Mouse (Mus musculus): ENCODE results near the gene Gng5.

The Gng5 gene

GRCm38 (mm10) chr3:146499431-146500002 is at the start of gene Gng5, which contains the start of gene Spata1:
Gene Gng5, plus strand, starts transcription at chr3:146499807.
Gene Spata1, minus strand, starts transcription at chr3:146499753.
- peak; percentile 68 for DNase-seq (ENCODE audit: low read depth, low spot score)

GRCm38 (mm10) chr3:146450371-146450841 is 49.2 kb upstream of the Gng5 start:
- peak; percentile 54 for DNase-seq (ENCODE audit: low read depth, low spot score)

GRCm38 (mm10) chr3:146451375-146451774 is 48.2 kb upstream of the Gng5 start:
- DNase-seq (ENCODE audit: low read depth, low spot score), result no peak

DNA sequence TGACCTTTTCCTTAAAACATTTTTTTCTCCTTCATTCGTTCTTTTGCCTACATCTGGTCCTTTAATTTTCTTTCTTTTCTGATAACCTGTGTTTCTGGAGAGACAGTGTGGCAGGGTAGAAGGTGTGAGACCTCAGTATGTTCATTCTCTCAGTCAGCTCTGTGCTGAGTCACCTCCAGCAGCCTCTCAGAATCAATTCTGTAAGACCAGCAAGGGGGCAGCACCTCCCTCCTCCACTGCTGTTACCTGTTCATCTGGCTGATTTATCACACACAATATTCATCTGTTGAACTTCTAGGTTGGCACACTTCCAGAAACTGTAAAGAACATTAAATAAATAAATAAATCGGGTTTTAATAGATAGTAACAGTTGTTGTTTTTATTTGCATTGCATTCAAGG is 36.7 kb upstream of the Gng5 start:
- DNase-seq (ENCODE audit: low read depth, low spot score), result no peak

- DNase-seq (ENCODE audit: low read depth, low spot score), result no peak
These were observed 30.4 kb upstream of the Gng5 start for GRCm38 (mm10) chr3:146469226-146469625.

DNA sequence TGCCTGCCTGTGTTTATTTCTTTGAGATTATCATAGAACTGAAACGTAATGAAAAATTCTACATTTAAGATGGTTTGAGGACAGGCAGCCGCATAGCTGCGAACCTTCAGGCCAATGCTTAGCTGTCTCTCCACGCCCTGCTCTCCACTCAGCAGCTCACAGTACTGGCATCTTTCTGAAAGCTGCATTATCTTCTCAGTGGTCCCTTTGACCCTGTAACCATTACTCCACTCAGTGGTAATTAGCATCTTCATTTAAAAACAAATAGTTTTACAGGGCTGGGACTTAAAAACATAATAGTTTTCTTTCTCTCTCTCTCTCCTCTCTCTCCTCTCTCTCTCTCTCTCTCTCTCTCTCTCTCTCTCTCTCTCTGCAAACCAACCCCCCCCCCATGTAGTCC is 26.9 kb upstream of the Gng5 start:
- DNase-seq (ENCODE audit: low read depth, low spot score), result no peak

- no peak for DNase-seq (ENCODE audit: low read depth, low spot score)
These were observed 25.9 kb upstream of the Gng5 start for GRCm38 (mm10) chr3:146473741-146474140.

- no peak for DNase-seq (ENCODE audit: low read depth, low spot score)
These were observed 25.2 kb upstream of the Gng5 start for GRCm38 (mm10) chr3:146474428-146474827.

GRCm38 (mm10) chr3:146482044-146482443 is 17.6 kb upstream of the Gng5 start:
- DNase-seq (ENCODE audit: low read depth, low spot score), result no peak

GRCm38 (mm10) chr3:146486464-146486863 is 13.1 kb upstream of the Gng5 start:
- no peak for DNase-seq (ENCODE audit: low read depth, low spot score)

DNA sequence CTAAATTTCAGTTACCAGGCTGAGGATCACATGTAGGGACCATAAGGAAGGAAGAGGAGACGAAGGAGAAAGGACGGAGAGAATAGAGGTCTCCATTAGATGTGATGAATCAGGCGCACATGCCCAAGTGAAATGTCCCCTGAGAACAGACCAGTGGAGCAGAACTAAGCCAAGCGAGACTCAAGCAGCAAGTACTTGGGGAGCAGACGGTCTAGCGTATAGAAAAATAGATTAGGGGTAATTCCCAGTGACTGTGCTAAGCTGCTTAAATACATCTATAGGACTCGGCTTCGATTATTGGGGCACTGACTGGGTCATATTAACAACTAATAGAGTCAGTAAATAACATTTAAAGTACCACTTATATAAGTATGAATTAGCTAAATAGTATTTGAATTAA is 4.7 kb upstream of the Gng5 start:
- DNase-seq (ENCODE audit: low read depth, low spot score), result peak; percentile 69

GRCm38 (mm10) chr3:146498989-146499388 is 618 bp upstream of the Gng5 start:
- no peak for DNase-seq (ENCODE audit: low read depth, low spot score)

- no peak for DNase-seq (ENCODE audit: low read depth, low spot score)
These were observed 599 bp downstream of the Gng5 start for GRCm38 (mm10) chr3:146500003-146500809.

- no peak for DNase-seq (ENCODE audit: low read depth, low spot score)
These were observed 1.2 kb downstream of the Gng5 start for GRCm38 (mm10) chr3:146500810-146501201.

DNA sequence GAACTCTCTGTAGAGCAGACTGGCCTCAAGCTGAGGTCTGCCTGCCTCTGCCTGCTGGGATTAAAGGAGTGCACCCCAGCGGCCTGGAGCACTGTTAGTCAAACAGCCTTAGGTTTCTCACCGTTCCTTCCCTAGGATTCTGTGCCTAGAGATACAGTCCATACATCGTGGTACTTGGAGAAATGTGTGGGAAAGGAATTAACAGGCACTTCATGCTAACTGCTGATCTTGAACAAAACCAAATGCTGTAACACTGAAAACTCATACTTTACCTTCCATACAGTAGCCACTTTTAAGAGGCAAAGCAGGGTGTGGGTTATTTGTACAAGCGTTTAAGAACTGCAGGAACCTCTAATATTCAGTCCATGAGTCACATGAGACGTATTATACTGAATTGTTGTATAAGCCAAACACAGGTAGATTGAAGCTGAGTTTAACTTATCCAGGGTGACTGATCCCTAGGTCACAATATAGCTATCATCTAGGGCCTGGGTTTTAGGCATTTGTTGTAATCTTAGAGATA is 2.1 kb downstream of the Gng5 start:
- DNase-seq (ENCODE audit: low read depth, low spot score), result no peak

DNA sequence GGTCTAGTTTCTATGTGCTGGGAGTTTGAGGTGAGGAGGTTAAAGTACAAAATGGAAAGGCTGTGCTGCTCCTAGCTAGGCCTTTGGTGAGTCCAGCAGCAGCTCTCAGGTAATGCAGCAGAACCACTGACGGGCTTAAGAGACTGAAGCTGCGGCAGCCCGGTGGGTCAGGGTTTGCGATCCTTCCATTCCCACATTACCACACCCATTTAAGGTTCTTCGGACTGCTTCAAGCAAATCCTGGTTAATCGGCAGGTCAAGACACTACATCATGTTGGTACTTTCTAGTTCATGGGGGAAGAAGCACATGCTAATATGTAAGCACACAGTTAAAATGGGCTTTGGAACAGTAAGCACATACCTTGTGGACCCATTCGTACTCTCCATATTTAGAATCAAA is 7.1 kb downstream of the Gng5 start:
- DNase-seq (ENCODE audit: low read depth, low spot score), result no peak

- no peak for DNase-seq (ENCODE audit: low read depth, low spot score)
These were observed 20.7 kb downstream of the Gng5 start for GRCm38 (mm10) chr3:146520226-146520797.

DNA sequence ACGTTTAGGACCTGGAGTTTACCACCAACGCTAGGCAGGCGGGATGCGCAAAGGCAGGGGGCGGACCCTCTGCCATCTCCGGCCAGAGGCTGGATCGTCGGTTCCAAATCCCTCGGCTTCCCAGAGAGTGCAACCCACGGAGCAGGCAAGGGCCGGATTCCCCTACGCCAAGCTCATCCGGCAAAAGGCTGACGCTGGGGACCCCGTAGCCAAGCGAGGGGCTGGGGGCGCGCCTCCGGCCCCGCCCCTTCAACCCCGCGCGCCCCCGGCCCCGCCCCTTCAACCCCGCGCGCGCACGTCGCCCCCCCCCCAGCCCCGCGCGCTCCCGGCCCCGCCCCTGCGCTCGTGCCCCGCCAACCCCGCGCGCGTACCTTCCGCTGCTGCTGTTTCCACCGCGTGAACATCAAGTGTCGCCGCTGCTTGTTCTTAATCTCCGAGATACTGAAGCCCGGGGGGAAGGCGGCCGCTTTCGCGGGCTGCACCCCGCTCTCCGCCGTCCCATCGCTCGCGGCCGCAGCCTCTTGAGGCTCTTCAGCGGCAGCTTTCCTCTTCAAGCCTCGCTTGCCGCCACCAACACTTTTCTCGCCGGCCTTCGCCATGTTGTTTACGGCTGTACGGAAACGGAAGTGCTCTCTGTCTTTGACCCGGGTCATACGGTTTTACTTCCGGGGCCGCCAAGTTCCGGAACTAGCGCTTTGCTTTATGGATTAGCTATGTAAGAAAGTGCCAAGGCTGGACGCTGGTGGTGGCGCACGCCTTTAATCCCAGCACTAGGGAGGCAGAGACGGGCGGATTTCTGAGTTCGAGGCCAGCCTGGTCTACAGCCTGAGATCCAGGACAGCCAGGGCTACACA is 21.4 kb downstream of the Gng5 start, which contains the start of gene Rpf1:
Rpf1 (minus strand) TSS at position 632 of the 854 bp plus-strand sequence.
- DNase-seq (ENCODE audit: low read depth, low spot score), result peak; percentile 89

- no peak for DNase-seq (ENCODE audit: low read depth, low spot score)
These were observed 22.0 kb downstream of the Gng5 start for GRCm38 (mm10) chr3:146521652-146522020.

DNA sequence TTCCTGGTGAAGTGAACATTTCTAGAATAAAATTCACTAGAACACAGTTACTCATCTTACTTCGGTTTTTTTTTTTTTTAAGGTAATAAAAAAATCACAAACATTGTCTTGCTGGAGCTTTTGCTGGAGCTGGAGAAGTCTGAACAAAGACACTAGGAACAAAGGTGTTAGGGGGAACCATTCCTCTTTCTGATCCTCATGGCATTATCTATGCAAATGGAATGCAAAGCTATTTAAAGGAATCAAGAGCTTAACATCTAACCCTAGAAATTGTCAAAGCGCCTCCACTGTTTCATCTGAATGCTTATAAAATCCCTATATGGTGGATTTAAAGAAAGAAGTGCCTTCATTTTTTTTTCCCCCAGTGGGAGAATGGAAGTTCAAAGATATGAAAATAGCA is 28.7 kb downstream of the Gng5 start:
- DNase-seq (ENCODE audit: low read depth, low spot score), result no peak

DNA sequence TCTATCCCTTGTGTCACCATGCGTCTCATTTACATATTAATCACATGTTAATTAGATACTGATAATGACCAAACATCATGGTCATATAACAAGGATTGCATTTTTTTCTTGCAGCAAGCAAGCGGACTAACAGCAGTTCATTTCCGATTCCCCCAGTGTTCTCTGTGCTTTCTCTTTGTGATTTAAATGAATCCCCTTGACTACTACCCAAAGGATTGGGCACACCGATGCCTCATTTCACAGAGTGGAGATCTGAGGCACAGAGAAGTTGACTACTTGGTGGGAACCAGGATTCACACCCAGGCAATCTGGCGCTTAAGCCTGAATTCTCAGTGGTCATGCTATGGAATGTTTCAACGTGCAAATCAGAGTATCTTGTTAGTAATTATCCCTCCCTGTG is 35.4 kb downstream of the Gng5 start:
- no peak for DNase-seq (ENCODE audit: low read depth, low spot score)
